Mouse (Mus musculus) E14TG2a.4 (cell line): Measurements from ENCODE around the gene P2rx1.

Experiments
- H3K27me3 ChIP-seq: 2 replicates; pipeline ENCODE4 v1.6.1; 2014; ENCODE audit warnings: low read length, control low read depth; ENCODE audit not compliant: insufficient read depth
- H3K36me3 ChIP-seq: 2 replicates; pipeline ENCODE4 v1.6.1; 2014; ENCODE audit warnings: low read length, control low read depth; ENCODE audit not compliant: insufficient read depth
- H3K4me1 ChIP-seq: replicated peaks from 2 replicates; pipeline ENCODE4 v1.6.1; 2014; ENCODE audit warnings: low read depth, low read length, control low read depth
- H3K4me3 ChIP-seq: replicated peaks from 2 replicates; pipeline ENCODE4 v1.5.1; 2014; ENCODE audit warnings: mild to moderate bottlenecking, low read length
- H3K9me3 ChIP-seq: 2 replicates; pipeline ENCODE4 v1.6.1; 2014; ENCODE audit warnings: low read length, control low read depth
- CTCF ChIP-seq: conservative IDR thresholded peaks from 2 replicates; pipeline ENCODE4 v1.5.1; 2014; ENCODE audit warnings: low read length
- NANOG ChIP-seq: IDR thresholded peaks from 2 replicates; pipeline ENCODE4 v1.6.1; 2014; ENCODE audit warnings: borderline replicate concordance, low read length, mixed read lengths
- POU5F1 ChIP-seq: IDR thresholded peaks from 2 replicates; pipeline ENCODE4 v1.6.1; 2014; ENCODE audit warnings: low read length, borderline replicate concordance

P2rx1 gene

DNA sequence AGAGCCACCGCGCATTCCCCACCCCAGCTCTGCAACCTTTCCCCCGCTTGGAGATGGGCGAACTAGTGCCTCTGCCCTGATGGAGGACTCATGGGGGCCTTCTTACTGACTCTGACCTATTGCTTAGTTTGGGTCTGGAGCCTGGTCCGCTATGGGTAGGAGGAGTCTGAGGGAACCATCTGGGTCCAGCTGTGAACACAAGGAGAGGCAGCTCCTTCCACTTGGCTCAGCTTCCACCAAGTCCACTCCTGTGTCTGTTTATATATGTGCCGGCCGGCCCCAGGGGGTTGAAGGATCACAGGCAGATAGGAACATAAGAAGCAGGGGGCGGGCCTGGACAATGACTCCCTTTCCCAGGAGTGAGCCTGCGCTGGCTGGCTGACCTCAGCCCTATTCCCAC is 6.9 kb upstream of the P2rx1 start:
- Histone ChIP-seq H3K27me3 (peaks cover 10% of the 10 kb centered on the region; the same call in 1 of the 2 replicates), H3K9me3 (no peaks in the 10 kb centered on the region), H3K4me3 (no peak overlapping the region), H3K4me1 (peaks cover 14% of the 10 kb centered on the region), H3K36me3 (no peaks in the 10 kb centered on the region)
- TF ChIP-seq CTCF (no peak), POU5F1 (no peak), NANOG (no peak)

DNA sequence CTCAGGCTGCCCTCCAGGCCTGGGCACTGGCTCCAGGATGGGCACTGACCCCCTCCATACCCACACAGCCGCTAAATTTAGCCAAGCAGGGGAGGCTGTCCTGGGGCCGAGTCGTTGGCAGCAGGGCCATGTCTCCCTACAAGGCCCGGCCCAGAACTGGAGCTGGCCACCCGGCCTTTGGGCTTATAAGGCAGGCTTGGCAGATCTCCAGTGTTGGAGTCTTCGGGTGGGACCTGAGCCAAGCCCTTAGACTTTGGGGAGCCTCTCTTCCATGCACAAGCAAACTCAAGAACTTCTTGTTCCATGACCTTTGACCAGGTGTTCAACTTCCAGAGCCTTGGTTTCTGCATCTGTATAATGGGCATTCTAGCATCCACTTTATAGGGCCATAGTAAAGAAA is 2.6 kb upstream of the P2rx1 start:
- Histone ChIP-seq H3K4me1 (peaks cover 35% of the 10 kb centered on the region), H3K9me3 (no peaks in the 10 kb centered on the region), H3K4me3 (no peak overlapping the region), H3K27me3 (peaks cover 6% of the 10 kb centered on the region; the same call in 1 of the 2 replicates), H3K36me3 (no peaks in the 10 kb centered on the region)
- TF ChIP-seq CTCF: no peak
- no peak for TF ChIP-seq POU5F1
- no peak for TF ChIP-seq NANOG

DNA sequence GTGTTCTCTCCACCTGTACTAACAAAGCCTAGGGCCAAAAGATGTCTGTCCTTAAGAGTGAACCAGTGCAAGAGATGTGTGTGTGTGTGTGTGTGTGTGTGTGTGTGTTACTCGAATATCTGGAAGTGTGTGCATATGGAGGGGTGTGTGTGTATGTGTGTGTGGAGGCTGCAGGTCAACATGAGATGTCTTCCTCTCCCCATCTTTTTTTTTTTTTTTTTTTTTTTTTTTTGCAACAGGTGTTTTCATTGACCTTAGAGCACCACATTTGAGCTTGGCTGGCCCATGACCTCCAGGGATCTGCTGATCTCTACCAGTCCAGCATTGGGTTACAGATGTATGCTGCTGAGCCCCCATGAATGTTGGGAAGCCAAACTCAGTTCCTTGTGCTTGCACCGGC is 2.1 kb upstream of the P2rx1 start:
- TF ChIP-seq CTCF (no peak), NANOG (no peak), POU5F1 (no peak)
- no peaks in the 10 kb centered on the region for H3K9me3 ChIP-seq
- H3K36me3 ChIP-seq: no peaks in the 10 kb centered on the region
- H3K4me1 ChIP-seq: peaks cover 33% of the 10 kb centered on the region
- peaks cover 10% of the 10 kb centered on the region; the same call in 1 of the 2 replicates for H3K27me3 ChIP-seq
- no peak overlapping the region for H3K4me3 ChIP-seq

DNA sequence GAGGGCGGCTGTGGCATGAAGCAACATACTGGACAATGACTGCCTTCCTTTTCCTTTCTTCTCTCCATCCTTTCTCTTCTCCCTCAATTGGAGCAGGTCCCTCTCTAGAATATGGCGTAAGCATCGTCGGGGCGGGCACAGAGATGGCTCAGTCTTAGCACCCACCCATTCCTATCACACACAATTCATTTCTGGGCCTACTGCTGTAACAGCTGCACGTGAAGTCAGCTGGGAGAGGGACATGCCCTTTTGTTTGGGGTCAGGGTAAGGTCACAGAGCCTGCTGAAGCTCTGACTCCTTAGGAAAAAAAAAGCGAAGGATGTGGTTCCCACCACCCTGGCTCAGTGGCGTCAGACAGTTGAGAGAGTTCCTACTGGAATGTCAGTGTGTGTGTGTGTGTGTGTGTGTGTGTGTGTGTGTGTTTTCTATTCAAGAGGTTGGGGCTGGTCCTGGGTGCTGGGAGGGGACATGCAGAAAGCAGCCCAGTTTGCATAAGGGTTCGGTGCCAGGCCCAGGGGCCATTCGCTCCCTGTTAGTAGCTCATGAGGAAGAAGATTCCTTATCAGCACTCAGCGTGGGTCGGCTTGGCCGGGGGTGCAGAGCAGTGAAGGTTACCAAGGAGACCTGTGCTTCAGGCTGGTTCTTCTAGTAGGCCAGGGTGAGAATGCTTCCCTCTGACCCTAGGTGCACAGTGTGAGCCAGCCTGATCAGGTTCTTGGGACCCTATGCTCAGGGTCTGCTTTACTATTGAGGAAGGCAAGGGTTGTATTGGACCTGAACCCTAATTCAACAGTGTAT is 1.2 kb upstream of the P2rx1 start:
- Histone ChIP-seq H3K36me3 (no peaks in the 10 kb centered on the region), H3K9me3 (no peaks in the 10 kb centered on the region), H3K27me3 (peaks cover 10% of the 10 kb centered on the region; the same call in 1 of the 2 replicates), H3K4me1 (peaks cover 28% of the 10 kb centered on the region), H3K4me3 (no peak overlapping the region)
- no peak for TF ChIP-seq POU5F1
- TF ChIP-seq NANOG: no peak
- TF ChIP-seq CTCF: no peak

DNA sequence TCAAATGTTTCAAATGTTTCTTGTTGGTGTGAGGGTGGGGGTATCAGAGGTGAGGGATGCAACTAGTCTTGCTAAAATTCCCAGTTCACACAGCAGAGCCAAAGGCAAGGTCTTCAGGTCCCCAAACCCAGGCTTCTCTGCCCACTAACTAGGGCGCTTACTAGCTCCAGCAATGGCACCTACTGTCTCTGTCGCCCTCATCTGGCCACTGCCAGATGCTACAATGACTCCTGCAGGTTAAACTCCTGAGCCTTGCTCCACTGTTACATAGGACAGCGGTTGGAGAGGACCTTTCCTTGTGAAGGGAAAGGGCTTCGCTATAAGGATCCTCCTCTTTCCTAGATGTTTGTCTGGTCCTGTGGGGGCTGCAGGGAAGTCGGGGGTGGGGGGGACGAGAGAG is 2.1 kb downstream of the P2rx1 start:
- peaks cover 28% of the 10 kb centered on the region for H3K4me1 ChIP-seq
- H3K36me3 ChIP-seq: no peaks in the 10 kb centered on the region
- 0 out of 2 replicates have a peak, but pooled peaks cover 4% of the 10 kb centered on the region for H3K27me3 ChIP-seq
- H3K9me3 ChIP-seq: no peaks in the 10 kb centered on the region
- no peak for TF ChIP-seq POU5F1
- TF ChIP-seq NANOG: no peak
- peak; percentile 69 for TF ChIP-seq CTCF
- H3K4me3 ChIP-seq: no peak overlapping the region

DNA sequence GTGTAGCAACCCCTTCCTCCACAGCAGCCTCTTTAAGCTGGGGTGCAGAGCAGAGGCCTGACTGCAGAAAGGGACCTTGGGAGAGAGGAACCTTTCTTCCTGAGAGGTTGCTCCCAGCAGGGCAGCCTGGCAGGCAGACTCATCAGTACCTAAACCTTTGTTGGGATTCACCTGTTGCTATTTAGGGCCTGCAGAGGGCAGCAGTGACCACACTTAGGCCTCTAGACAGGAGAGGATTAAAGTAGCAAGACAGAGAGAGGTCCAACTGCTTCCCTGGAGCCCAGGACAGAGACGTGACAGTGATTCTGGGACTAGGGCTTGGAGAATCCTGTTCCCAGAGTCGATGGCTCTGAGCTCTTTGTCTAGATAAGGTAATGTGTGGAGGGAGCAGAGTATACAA is 7.5 kb downstream of the P2rx1 start:
- Histone ChIP-seq H3K9me3 (no peaks in the 10 kb centered on the region), H3K36me3 (no peaks in the 10 kb centered on the region), H3K27me3 (peaks cover 22% of the 10 kb centered on the region; the same call in 1 of the 2 replicates), H3K4me3 (no peak overlapping the region), H3K4me1 (peaks cover 4% of the 10 kb centered on the region; the same call in 1 of the 2 replicates)
- peak; percentile 59 for TF ChIP-seq CTCF
- no peak for TF ChIP-seq NANOG

DNA sequence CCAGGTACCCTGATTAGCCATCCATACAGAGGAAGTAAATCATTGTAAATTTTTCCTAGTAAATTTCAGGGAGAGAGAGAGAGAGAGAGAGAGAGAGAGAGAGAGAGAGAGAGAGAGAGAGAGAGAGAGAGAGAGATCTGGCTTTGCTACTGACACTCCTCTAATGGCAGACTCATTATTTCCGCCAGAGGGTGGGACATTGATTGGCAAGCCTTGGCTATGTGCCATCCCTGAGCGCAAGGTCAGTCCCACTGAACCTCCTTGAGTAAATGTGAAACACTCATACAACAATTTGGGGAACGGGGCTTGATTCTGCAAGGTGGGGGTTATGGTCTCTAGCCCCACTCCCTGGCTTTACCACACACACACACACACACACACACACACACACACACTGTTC is 8.2 kb downstream of the P2rx1 start:
- Histone ChIP-seq H3K27me3 (peaks cover 19% of the 10 kb centered on the region; the same call in 1 of the 2 replicates), H3K9me3 (no peaks in the 10 kb centered on the region), H3K36me3 (no peaks in the 10 kb centered on the region), H3K4me1 (peaks cover 4% of the 10 kb centered on the region; the same call in 1 of the 2 replicates), H3K4me3 (no peak overlapping the region)
- TF ChIP-seq CTCF (no peak), NANOG (no peak), POU5F1 (no peak)

DNA sequence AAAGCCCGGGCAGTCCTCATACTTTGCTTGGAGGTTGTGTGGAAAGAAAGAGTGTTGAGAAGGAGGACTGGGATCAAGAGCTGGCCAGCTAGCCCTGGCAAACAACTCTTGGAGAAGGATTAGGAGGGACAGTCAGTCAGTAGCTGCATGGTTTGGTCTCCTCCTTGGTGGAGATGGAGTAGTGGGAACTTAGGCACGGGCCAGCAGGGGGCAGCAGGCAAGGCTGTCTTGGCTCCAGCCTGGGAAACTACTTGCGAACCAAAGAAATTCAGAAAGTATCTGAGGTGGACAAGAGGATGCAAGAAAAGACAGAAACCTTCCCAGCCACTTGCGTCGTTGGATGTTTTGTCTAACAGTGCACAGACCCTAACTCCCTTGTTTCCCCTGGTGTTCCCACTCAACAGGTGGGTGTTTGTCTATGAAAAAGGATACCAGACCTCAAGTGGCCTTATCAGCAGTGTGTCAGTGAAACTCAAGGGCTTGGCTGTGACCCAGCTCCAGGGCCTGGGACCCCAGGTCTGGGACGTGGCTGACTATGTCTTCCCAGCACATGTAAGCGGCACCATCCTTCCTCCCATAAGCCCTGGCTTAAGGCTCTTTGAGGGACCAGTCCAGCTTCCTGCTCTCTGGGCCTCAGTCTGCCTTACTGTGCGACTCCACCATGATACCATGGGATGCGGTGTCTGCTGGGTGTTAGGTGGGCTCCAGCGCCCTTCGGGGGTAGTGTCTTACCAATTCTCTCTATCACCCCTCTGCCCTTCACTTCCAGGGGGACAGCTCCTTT is 9.0 kb downstream of the P2rx1 start:
- TF ChIP-seq NANOG (no peak), POU5F1 (no peak), CTCF (peak; percentile 51)
- H3K4me3 ChIP-seq: no peak overlapping the region
- H3K36me3 ChIP-seq: no peaks in the 10 kb centered on the region
- H3K27me3 ChIP-seq: peaks cover 19% of the 10 kb centered on the region; the same call in 1 of the 2 replicates
- H3K4me1 ChIP-seq: peaks cover 4% of the 10 kb centered on the region; the same call in 1 of the 2 replicates
- no peaks in the 10 kb centered on the region for H3K9me3 ChIP-seq

DNA sequence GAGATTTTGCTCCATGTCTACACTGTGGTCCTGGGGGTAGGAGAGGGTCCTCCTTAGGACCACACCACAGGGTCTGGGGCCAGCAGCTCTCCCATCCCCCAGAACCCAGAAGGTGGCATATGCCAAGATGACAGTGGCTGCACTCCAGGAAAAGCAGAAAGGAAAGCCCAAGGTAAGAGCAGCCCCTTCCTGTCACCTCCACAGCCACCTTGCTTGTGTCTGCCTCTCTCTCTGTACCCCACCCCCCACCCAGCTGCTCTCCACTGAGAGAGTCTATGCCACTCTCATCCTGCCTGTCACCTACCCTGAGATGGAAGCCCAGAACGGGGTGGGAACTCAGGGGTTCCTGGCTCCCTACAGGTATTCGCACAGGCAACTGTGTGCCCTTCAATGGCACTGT is 9.9 kb downstream of the P2rx1 start:
- Histone ChIP-seq H3K27me3 (peaks cover 26% of the 10 kb centered on the region), H3K4me3 (no peak overlapping the region), H3K4me1 (peaks cover 4% of the 10 kb centered on the region; the same call in 1 of the 2 replicates), H3K9me3 (no peaks in the 10 kb centered on the region), H3K36me3 (no peaks in the 10 kb centered on the region)
- TF ChIP-seq POU5F1: no peak
- TF ChIP-seq NANOG: no peak
- TF ChIP-seq CTCF: no peak
